Mouse (Mus musculus) layer of hippocampus, postnatal 14 days (tissue): ENCODE data around the gene Zfp512. TPM values are rescaled to one million over a fixed set of nuclear protein-coding genes. Genes with fewer than 3 reads are reported as not detected.

Source experiments
- DNase-seq, 2 experiments: peaks; one replicate each; pipeline ENCODE4 v3.0.0; 2021 to 2022; ENCODE audit warnings: low spot score in 2 of 2, mixed read lengths in 1 of 2
- total RNA-seq, 2 experiments: library from RNA; stranded (reverse); gene quantifications; 2 replicates each; pipeline ENCODE4 v1.2.3; 2021

Gene Zfp512
- total RNA-seq, 2 experiments from 2014 or later = 41.6 to 46.0 TPM

DNA sequence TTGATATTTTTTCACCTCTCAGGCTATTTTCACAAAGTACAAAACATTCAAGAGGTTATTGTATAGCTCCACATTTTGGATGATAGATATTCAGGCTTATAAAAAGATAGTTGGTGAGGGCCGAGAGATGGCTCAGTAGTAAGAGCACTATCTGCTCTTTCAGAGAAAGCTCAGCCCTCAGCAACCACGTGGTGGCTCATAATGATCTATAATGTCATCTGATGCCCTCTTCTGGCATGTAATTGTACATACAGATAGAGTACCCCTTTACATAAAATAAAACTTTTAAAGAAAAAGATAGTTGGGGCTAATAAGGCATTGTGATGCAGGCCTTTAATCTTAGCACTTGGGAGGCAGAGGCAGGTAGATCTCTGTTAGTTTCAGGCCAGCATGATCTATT is 76.3 kb downstream of the Zfp512 start:
- no peak for DNase-seq

Other genes with a start within 250 kb of the Zfp512 start
- gene Ppm1g, start 231.7 kb upstream of the Zfp512 start, total RNA-seq = 10 to 100 TPM; 84.9 to 85.7 TPM
- gene Nrbp1, start 211.6 kb upstream of the Zfp512 start, total RNA-seq = 10 to 100 TPM; 77.7 to 79.7 TPM
- not detected for gene Gm9970, start 211.2 kb upstream of the Zfp512 start, total RNA-seq
- gene Krtcap3, start 200.7 kb upstream of the Zfp512 start, total RNA-seq = 1 to 10 TPM; 1.3 to 1.9 TPM
- 10 to 100 TPM; 76.4 to 83.3 TPM for gene Ift172, start 161.3 kb upstream of the Zfp512 start, total RNA-seq
- gene Fndc4, start 156.4 kb upstream of the Zfp512 start, total RNA-seq = 100 to 1,000 TPM; 160 to 164 TPM
- gene Gckr, start 155.0 kb upstream of the Zfp512 start, total RNA-seq = under 1 TPM; 0.21 to 0.53 TPM
- gene 4930548H24Rik, start 33.3 kb downstream of the Zfp512 start, total RNA-seq = under 1 TPM; 0.16 to 0.21 TPM
- 10 to 100 TPM; 29.7 to 30.4 TPM for gene Gpn1, start 42.3 kb downstream of the Zfp512 start, total RNA-seq
- gene Slc4a1ap, start 74.6 kb downstream of the Zfp512 start, total RNA-seq = 10 to 100 TPM; 51.5 to 53.4 TPM
- 10 to 100 TPM; 17.5 to 17.7 TPM for gene Supt7l, start 75.4 kb downstream of the Zfp512 start, total RNA-seq
- 100 to 1,000 TPM; 109 to 114 TPM for gene Mrpl33, start 144.5 kb downstream of the Zfp512 start, total RNA-seq
- 1 to 10 TPM; 3.4 to 5.9 TPM for gene Rbks, start 245.2 kb downstream of the Zfp512 start, total RNA-seq
- gene Babam2, start 245.3 kb downstream of the Zfp512 start, total RNA-seq = 10 to 100 TPM; 39.9 to 41.3 TPM